Mouse (Mus musculus): Measurements from ENCODE around the gene Kif2b.

Gene Kif2b

DNA sequence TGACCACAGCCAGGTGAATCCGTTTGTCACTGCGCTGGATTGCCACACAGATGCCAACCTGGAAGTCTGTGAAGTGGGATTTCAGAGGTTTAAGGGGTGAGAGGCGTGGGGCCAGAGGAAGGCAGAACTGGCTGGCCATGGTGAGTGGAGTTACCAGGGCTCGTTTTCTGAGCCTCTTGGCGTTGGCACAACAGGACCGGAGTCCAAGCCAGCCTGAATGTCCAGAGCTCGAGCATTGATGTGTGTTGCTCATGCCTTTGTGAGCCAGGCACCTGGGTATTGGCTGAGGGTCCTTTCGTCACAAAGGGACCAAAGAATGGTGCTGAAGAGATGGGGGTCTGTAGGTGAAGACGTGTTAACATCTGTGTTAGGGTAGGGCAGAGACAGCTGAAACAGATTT, at the start of gene Kif2b:
Kif2b (minus strand) TSS at position 242 of the 400 bp plus-strand sequence.
- no peak for DNase-seq (ENCODE audit: low read depth)

DNA sequence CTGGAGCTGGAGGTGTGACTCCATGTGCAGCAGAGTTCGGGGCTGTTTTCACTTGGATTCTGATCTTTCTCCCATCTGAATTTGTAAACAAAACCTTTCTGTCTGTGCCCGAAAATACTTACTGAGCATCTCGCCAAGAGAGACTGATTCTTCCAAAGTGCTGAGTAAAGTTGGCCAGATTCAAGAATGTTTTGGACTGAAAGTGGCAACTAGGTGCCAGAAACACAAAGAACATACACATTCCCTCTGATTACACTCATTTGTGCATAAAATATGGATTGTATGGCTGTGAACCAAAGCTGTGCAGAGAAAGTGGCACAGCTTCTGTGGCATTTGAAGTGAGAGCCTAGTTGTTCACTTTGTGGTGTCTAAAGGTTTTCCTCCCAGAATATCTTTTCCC, 15.7 kb upstream of the Kif2b start:
- DNase-seq (ENCODE audit: low read depth) = peak; percentile 51

DNA sequence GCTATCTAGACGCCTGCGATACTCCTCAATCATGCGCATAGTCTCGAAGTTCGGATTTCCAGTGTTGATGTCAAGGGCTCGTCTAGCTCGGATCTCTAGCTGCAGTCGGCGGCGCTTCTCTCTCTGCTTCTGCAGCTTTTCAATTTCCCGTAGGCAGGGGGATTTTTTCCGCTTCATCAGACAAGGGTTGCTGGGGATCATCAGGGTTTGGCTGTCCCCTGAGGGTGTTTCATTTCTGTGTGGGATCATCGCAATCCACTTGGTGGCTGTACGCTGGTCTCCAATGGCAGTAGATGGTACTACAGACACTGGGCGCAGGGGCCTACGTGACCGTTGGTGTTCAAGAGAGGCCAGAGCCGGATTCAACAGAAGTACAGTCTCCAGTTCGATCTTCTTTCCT, 502 bp downstream of the Kif2b start:
- DNase-seq (ENCODE audit: low read depth) = no peak

DNA sequence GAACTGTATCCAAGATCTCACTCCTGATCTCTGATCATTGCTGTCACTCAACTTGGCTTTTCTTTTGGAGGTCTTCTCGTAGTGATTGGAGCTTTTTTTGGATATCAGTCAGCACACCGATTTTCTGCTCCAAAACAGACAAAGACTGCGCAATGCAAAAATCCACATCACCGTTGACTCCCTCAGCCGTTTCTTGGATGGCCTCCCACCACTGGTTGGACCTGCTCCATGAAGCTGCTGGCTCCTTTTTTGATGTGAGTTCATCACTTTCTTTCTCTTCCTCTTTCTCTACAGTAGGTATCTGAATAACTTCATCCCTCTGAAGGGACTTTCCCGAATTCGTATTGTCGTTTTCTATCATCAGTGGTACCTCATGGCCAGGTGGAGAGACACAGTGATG, 2.0 kb downstream of the Kif2b start:
- peak; percentile 36 for DNase-seq (ENCODE audit: low read depth)

DNA sequence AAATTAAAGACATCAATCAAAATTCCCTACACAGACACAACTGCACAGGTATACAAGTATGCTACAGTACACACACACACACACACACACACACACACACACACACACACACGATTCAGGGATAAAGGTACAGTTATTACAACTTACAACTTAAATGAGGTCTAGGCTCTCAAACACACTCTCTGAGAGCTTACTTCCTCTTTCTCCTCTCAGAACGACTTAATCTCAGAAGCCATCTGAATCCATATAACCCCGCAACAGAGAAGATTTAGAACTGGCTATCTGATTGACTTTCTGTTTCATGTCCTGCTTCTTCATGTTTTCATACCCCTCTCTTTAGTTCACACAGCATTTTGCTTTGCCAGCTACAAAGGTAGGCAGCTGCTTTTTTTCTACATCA, 2.9 kb downstream of the Kif2b start:
- no peak for DNase-seq (ENCODE audit: low read depth)

DNA sequence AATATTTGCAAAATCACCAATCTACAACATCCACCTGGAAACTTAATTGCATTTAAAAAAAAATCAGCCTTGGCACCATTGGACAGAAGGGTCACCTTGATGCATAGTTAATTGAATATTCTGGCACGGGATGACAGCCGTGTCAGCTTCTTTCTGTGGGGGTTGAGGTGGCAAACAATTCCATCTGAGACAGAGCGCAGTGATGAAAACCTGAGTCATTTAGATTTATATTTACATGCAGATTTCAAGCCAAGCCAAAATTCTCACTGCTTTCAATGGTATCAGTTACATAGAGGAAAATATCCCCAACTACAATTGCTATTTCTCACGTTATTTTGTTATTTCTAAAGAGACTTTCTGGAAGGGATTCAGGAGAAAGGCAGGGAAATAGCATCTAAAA, 46.6 kb downstream of the Kif2b start:
- DNase-seq (ENCODE audit: low read depth) = peak; percentile 44
